Mouse (Mus musculus): ENCODE measurements at regions not wholly inside any gene's neighbourhood (a gene's known extent, or its start where the extent isn't known, plus 50 kb on each side); places are given as distances from the start of the nearest gene placed in this dataset.

GRCm38 (mm10) chr1:22901018-22901625 lies 95.3 kb upstream of the Rims1 start:
- TF ChIP-seq EP300 (IDR thresholded peaks at IDR 0.05; ENCODE audit: low read depth), result no peak
- TF ChIP-seq CTCF (IDR thresholded peaks at IDR 0.05; ENCODE audit: low read depth), result no peak

All from liver, postnatal 0 days (tissue).